Comparison of ENCODE assay signal across 30 mouse cellular contexts in genomic region chr7:30747525-30748204, GRCm38 (mm10). TPM values are rescaled to one million over a fixed set of nuclear protein-coding genes. Genes with fewer than 3 reads are reported as not detected.
DNase-seq lines count a peak whose midpoint lies in the region; ATAC-seq and TF ChIP-seq lines count a peak whose summit lies in the region.
"Had no signal": no experiment of that assay in that cellular context is flagged by ENCODE, and none has a peak within 500 bp of the region (broad histone marks: within the 10 kb centered on the region; RNA-seq: fewer than 3 reads in every experiment).

No protein-coding gene starts in this region.

- H3K4me3 ChIP-seq in kidney, postnatal 0 days (replicated peaks; ENCODE audit: low read depth, low read length): no peak overlapping the region
- no peak overlapping the region for H3K4me3 ChIP-seq in kidney, embryonic 14.5 days (ENCODE audit: low read length)
- H3K4me3 ChIP-seq in midbrain, postnatal 0 days (ENCODE audit: low read depth, low read length): no peak overlapping the region
- H3K4me3 ChIP-seq in midbrain, embryonic 15.5 days: no peak overlapping the region
- H3K4me3 ChIP-seq in stomach, postnatal 0 days (ENCODE audit: low read depth, low read length): no peak overlapping the region
- H3K4me3 ChIP-seq: embryonic facial prominence, embryonic 12.5 days; erythroblast, embryonic 14.5 days; forebrain, embryonic 13.5 days; heart, embryonic 12.5 days; hindbrain, embryonic 15.5 days; limb, embryonic 10.5 days; liver, embryonic 12.5 days had no signal

- 80% methylated on average over 7 of the region's 7 CpGs for WGBS in kidney, postnatal 0 days
- 77% methylated on average over 7 of the region's 7 CpGs for WGBS in kidney, embryonic 14.5 days
- WGBS in midbrain, postnatal 0 days: 93% methylated on average over 7 of the region's 7 CpGs
- 89% methylated on average over 7 of the region's 7 CpGs for WGBS in midbrain, embryonic 15.5 days
- 70% methylated on average over 7 of the region's 7 CpGs for WGBS in stomach, postnatal 0 days

- no peak for TF ChIP-seq EP300 in stomach, postnatal 0 days (optimal IDR thresholded peaks at IDR 0.05)

- ATAC-seq in kidney, postnatal 0 days (replicated peaks; ENCODE audit: low FRiP score, low read depth): no peak
- ATAC-seq in kidney, embryonic 14.5 days (ENCODE audit: low FRiP score, low TSS enrichment): no peak
- no peak for ATAC-seq in midbrain, postnatal 0 days (ENCODE audit: low FRiP score)
- ATAC-seq in midbrain, embryonic 15.5 days (replicated peaks): no peak
- no peak for ATAC-seq in stomach, postnatal 0 days (ENCODE audit: low FRiP score, low TSS enrichment)
- ATAC-seq: forebrain, embryonic 13.5 days; liver, embryonic 12.5 days; midbrain, embryonic 16.5 days had no signal

- no peak overlapping the region for H3K9ac ChIP-seq in kidney, postnatal 0 days (ENCODE audit: low read depth, low read length)
- H3K9ac ChIP-seq in kidney, embryonic 14.5 days (ENCODE audit: low read depth, low read length): no peak overlapping the region
- H3K9ac ChIP-seq in midbrain, postnatal 0 days (replicated peaks; ENCODE audit: low read length, poor library complexity, severe bottlenecking): no peak overlapping the region
- H3K9ac ChIP-seq in midbrain, embryonic 15.5 days: no peak overlapping the region
- H3K9ac ChIP-seq in stomach, postnatal 0 days (ENCODE audit: low read length): no peak overlapping the region
- H3K9ac ChIP-seq: embryonic facial prominence, embryonic 12.5 days; forebrain, embryonic 13.5 days; heart, embryonic 12.5 days; hindbrain, embryonic 15.5 days; liver, embryonic 12.5 days had no signal

- H3K27me3 ChIP-seq in kidney, postnatal 0 days (ENCODE audit: insufficient read depth, low read length): no peaks in the 10 kb centered on the region
- no peaks in the 10 kb centered on the region for H3K27me3 ChIP-seq in kidney, embryonic 14.5 days (ENCODE audit: control insufficient read depth, insufficient read depth, low read length)
- H3K27me3 ChIP-seq in midbrain, postnatal 0 days (ENCODE audit: insufficient read depth, low read length): no peaks in the 10 kb centered on the region
- H3K27me3 ChIP-seq in midbrain, embryonic 15.5 days (replicated peaks): no peaks in the 10 kb centered on the region
- H3K27me3 ChIP-seq in stomach, postnatal 0 days (ENCODE audit: control insufficient read depth, insufficient read depth, low read length): no peaks in the 10 kb centered on the region
- H3K27me3 ChIP-seq: embryonic facial prominence, embryonic 12.5 days; forebrain, embryonic 13.5 days; heart, embryonic 12.5 days; hindbrain, embryonic 15.5 days; liver, embryonic 12.5 days had no signal

- no peaks in the 10 kb centered on the region for H3K9me3 ChIP-seq in kidney, postnatal 0 days (replicated peaks; ENCODE audit: low read length)
- H3K9me3 ChIP-seq in kidney, embryonic 14.5 days (ENCODE audit: control insufficient read depth, low read length): no peaks in the 10 kb centered on the region
- H3K9me3 ChIP-seq in midbrain, postnatal 0 days (ENCODE audit: low read length): no peaks in the 10 kb centered on the region
- no peaks in the 10 kb centered on the region for H3K9me3 ChIP-seq in midbrain, embryonic 15.5 days
- H3K9me3 ChIP-seq in stomach, postnatal 0 days (ENCODE audit: control insufficient read depth, low read length): no peaks in the 10 kb centered on the region
- H3K9me3 ChIP-seq: embryonic facial prominence, embryonic 12.5 days; forebrain, embryonic 13.5 days; G1E; heart, embryonic 12.5 days; hindbrain, embryonic 15.5 days; limb, embryonic 10.5 days; liver, embryonic 12.5 days had no signal

- H3K27ac ChIP-seq in kidney, postnatal 0 days: no peak overlapping the region
- no peak overlapping the region for H3K27ac ChIP-seq in kidney, embryonic 14.5 days (ENCODE audit: low read depth, low read length)
- no peak overlapping the region for H3K27ac ChIP-seq in midbrain, postnatal 0 days (ENCODE audit: low read depth, low read length)
- no peak overlapping the region for H3K27ac ChIP-seq in midbrain, embryonic 15.5 days
- H3K27ac ChIP-seq in stomach, postnatal 0 days (replicated peaks): 0 out of 2 replicates have a peak overlapping the region, but pooled peaks have one; percentile 14
- H3K27ac ChIP-seq: embryonic facial prominence, embryonic 12.5 days; forebrain, embryonic 13.5 days; hindbrain, embryonic 15.5 days; limb, embryonic 10.5 days; liver, embryonic 12.5 days had no signal

- H3K4me1 ChIP-seq in kidney, postnatal 0 days (replicated peaks; ENCODE audit: insufficient read depth, low read length): 0 out of 2 replicates have a peak, but pooled peaks cover 4% of the 10 kb centered on the region
- H3K4me1 ChIP-seq in kidney, embryonic 14.5 days (ENCODE audit: control insufficient read depth, insufficient read depth, low read length): peaks cover 5% of the 10 kb centered on the region; the same call in 1 of the 2 replicates
- no peaks in the 10 kb centered on the region for H3K4me1 ChIP-seq in midbrain, postnatal 0 days (ENCODE audit: insufficient read depth, low read length)
- H3K4me1 ChIP-seq in midbrain, embryonic 15.5 days: no peaks in the 10 kb centered on the region
- H3K4me1 ChIP-seq in stomach, postnatal 0 days (replicated peaks; ENCODE audit: control insufficient read depth, insufficient read depth): 0 out of 2 replicates have a peak, but pooled peaks cover 2% of the 10 kb centered on the region
- H3K4me1 ChIP-seq: embryonic facial prominence, embryonic 12.5 days; hindbrain, embryonic 15.5 days had no signal

- 0 out of 2 replicates have a peak, but pooled peaks have one; percentile 18 for TF ChIP-seq CTCF in kidney, postnatal 0 days (IDR thresholded peaks at IDR 0.05; ENCODE audit: low read depth)
- peak; percentile 27; the same call in 1 of the 2 replicates for TF ChIP-seq CTCF in midbrain, postnatal 0 days (IDR thresholded peaks at IDR 0.05)
- peak; percentile 35 for TF ChIP-seq CTCF in stomach, postnatal 0 days (IDR thresholded peaks at IDR 0.05; ENCODE audit: low read depth)

- H3K36me3 ChIP-seq in kidney, postnatal 0 days (ENCODE audit: insufficient read depth, low read length): no peaks in the 10 kb centered on the region
- H3K36me3 ChIP-seq in kidney, embryonic 14.5 days (ENCODE audit: control insufficient read depth, insufficient read depth, low read length): no peaks in the 10 kb centered on the region
- no peaks in the 10 kb centered on the region; the same call in 1 of the 2 replicates for H3K36me3 ChIP-seq in midbrain, postnatal 0 days (ENCODE audit: insufficient read depth, low read length)
- no peaks in the 10 kb centered on the region for H3K36me3 ChIP-seq in midbrain, embryonic 15.5 days (replicated peaks)
- no peaks in the 10 kb centered on the region for H3K36me3 ChIP-seq in stomach, postnatal 0 days (ENCODE audit: control insufficient read depth, insufficient read depth, low read length)
- H3K36me3 ChIP-seq: embryonic facial prominence, embryonic 12.5 days; heart, embryonic 12.5 days; hindbrain, embryonic 15.5 days; liver, embryonic 12.5 days had no signal

- no peak for DNase-seq in kidney, postnatal 0 days (ENCODE audit: low spot score)
- DNase-seq in midbrain, postnatal 0 days (ENCODE audit: low spot score): no peak
- peak; percentile 14 for DNase-seq in NIH3T3 (ENCODE audit: low read depth)
- DNase-seq in stomach, postnatal 0 days (ENCODE audit: low spot score): peak; percentile 36
- no peak for DNase-seq in embryo, embryonic 10 days (ENCODE audit: low spot score)
- DNase-seq: adrenal gland, adult 8-10 months; cerebellum, adult 9-11 months; heart, postnatal 36 days; kidney, adult 18-20 months; kidney, postnatal 25 days; retina, postnatal 1 day; thymus, postnatal 14 days had no signal

- H3K4me2 ChIP-seq in kidney, postnatal 0 days (ENCODE audit: low read length): no peak overlapping the region
- H3K4me2 ChIP-seq in kidney, embryonic 14.5 days (replicated peaks; ENCODE audit: low read depth, low read length): no peak overlapping the region
- no peak overlapping the region for H3K4me2 ChIP-seq in midbrain, postnatal 0 days (ENCODE audit: low read depth, low read length, poor library complexity, severe bottlenecking)
- H3K4me2 ChIP-seq in midbrain, embryonic 15.5 days: no peak overlapping the region
- no peak overlapping the region for H3K4me2 ChIP-seq in stomach, postnatal 0 days (replicated peaks; ENCODE audit: low read depth)
- H3K4me2 ChIP-seq: embryonic facial prominence, embryonic 12.5 days; forebrain, embryonic 13.5 days; heart, embryonic 12.5 days; hindbrain, embryonic 15.5 days; liver, embryonic 12.5 days had no signal

RNA-seq across cellular contexts. Expression of gene Sbsn, which starts 3.6 kb away (rescaled TPM):
- 2.4 and 2.5 TPM in 2 replicates for polyA plus RNA-seq in kidney, postnatal 0 days (2015; fragmentation: Nextera tagmentation; extraction: Ambion mirVana)
- 1.1 and 1.6 TPM in 2 replicates for polyA plus RNA-seq in kidney, embryonic 14.5 days (2014; fragmentation: Nextera tagmentation; extraction: Ambion mirVana)
- total RNA-seq in midbrain, postnatal 0 days (2014; rRNA removed): 2.4 and 4.0 TPM in 2 replicates
- polyA plus RNA-seq in midbrain, postnatal 0 days (2015; fragmentation: Nextera tagmentation; extraction: Ambion mirVana): 1.8 and 4.1 TPM in 2 replicates
- 2.4 and 3.0 TPM in 2 replicates for polyA plus RNA-seq in midbrain, embryonic 15.5 days (2015; fragmentation: Nextera tagmentation; extraction: Ambion mirVana)
- 438 and 453 TPM in 2 replicates for polyA plus RNA-seq in stomach, postnatal 0 days (2015; fragmentation: Nextera tagmentation; extraction: Ambion mirVana)

RNA-seq across cellular contexts. Expression of gene Gapdhs, which starts 4.2 kb away (rescaled TPM):
- 0.15 and 0.32 TPM in 2 replicates for polyA plus RNA-seq in kidney, postnatal 0 days (2015; fragmentation: Nextera tagmentation; extraction: Ambion mirVana)
- polyA plus RNA-seq in kidney, embryonic 14.5 days (2014; fragmentation: Nextera tagmentation; extraction: Ambion mirVana): 0.61 and 1.6 TPM in 2 replicates
- total RNA-seq in midbrain, postnatal 0 days (2014; rRNA removed): not detected in 2 replicates
- polyA plus RNA-seq in midbrain, postnatal 0 days (2015; fragmentation: Nextera tagmentation; extraction: Ambion mirVana): 0.79 and 0.80 TPM in 2 replicates
- 0.72 and 1.6 TPM in 2 replicates for polyA plus RNA-seq in midbrain, embryonic 15.5 days (2015; fragmentation: Nextera tagmentation; extraction: Ambion mirVana)
- polyA plus RNA-seq in stomach, postnatal 0 days (2015; fragmentation: Nextera tagmentation; extraction: Ambion mirVana): 0.27 and 0.30 TPM in 2 replicates
- total RNA-seq: adrenal gland, adult 8-10 months; G1E; gastrocnemius, adult 8-10 months; granulocyte monocyte progenitor cell, adult 5-6 weeks; heart, postnatal 36 days; layer of hippocampus, postnatal 10 days; left cerebral cortex, adult 8-10 months; megakaryocyte, adult 5-6 weeks had no signal
- polyA plus RNA-seq: cortical plate, adult 2 months; erythroblast, embryonic 14.5 days; frontal cortex, adult 2 months; G1E; heart, embryonic 12.5 days; limb, embryonic 10.5 days; liver, embryonic 12.5 days had no signal

RNA-seq across cellular contexts. Expression of gene Dmkn, which starts 15.9 kb away (rescaled TPM):
- polyA plus RNA-seq in kidney, postnatal 0 days (2015; fragmentation: Nextera tagmentation; extraction: Ambion mirVana): 1.7 and 2.7 TPM in 2 replicates
- polyA plus RNA-seq in kidney, embryonic 14.5 days (2014; fragmentation: Nextera tagmentation; extraction: Ambion mirVana): 0.74 and 0.95 TPM in 2 replicates
- total RNA-seq in midbrain, postnatal 0 days (2014; rRNA removed): 0.71 and 7.9 TPM in 2 replicates
- polyA plus RNA-seq in midbrain, postnatal 0 days (2015; fragmentation: Nextera tagmentation; extraction: Ambion mirVana): 4.5 and 4.9 TPM in 2 replicates
- 1.2 and 3.4 TPM in 2 replicates for polyA plus RNA-seq in midbrain, embryonic 15.5 days (2015; fragmentation: Nextera tagmentation; extraction: Ambion mirVana)
- polyA plus RNA-seq in stomach, postnatal 0 days (2015; fragmentation: Nextera tagmentation; extraction: Ambion mirVana): 1,959 and 2,038 TPM in 2 replicates
- polyA plus RNA-seq: embryonic facial prominence, embryonic 12.5 days; erythroblast, embryonic 14.5 days; forebrain, embryonic 13.5 days; G1E; limb, embryonic 10.5 days; liver, embryonic 12.5 days had no signal

RNA-seq across cellular contexts. Expression of gene Tmem147, which starts 18.3 kb away (rescaled TPM):
- 320 and 325 TPM in 2 replicates for polyA plus RNA-seq in kidney, postnatal 0 days (2015; fragmentation: Nextera tagmentation; extraction: Ambion mirVana)
- polyA plus RNA-seq in kidney, embryonic 14.5 days (2014; fragmentation: Nextera tagmentation; extraction: Ambion mirVana): 202 and 206 TPM in 2 replicates
- total RNA-seq in midbrain, postnatal 0 days (2014; rRNA removed): 166 and 167 TPM in 2 replicates
- polyA plus RNA-seq in midbrain, postnatal 0 days (2015; fragmentation: Nextera tagmentation; extraction: Ambion mirVana): 290 and 318 TPM in 2 replicates
- 242 and 252 TPM in 2 replicates for polyA plus RNA-seq in midbrain, embryonic 15.5 days (2015; fragmentation: Nextera tagmentation; extraction: Ambion mirVana)
- 210 and 221 TPM in 2 replicates for polyA plus RNA-seq in stomach, postnatal 0 days (2015; fragmentation: Nextera tagmentation; extraction: Ambion mirVana)

RNA-seq across cellular contexts. Expression of gene Atp4a, which starts 35.7 kb away (rescaled TPM):
- 4.6 and 5.0 TPM in 2 replicates for polyA plus RNA-seq in kidney, postnatal 0 days (2015; fragmentation: Nextera tagmentation; extraction: Ambion mirVana)
- 1.2 and 1.3 TPM in 2 replicates for polyA plus RNA-seq in kidney, embryonic 14.5 days (2014; fragmentation: Nextera tagmentation; extraction: Ambion mirVana)
- 0.82 and 2.3 TPM in 2 replicates for total RNA-seq in midbrain, postnatal 0 days (2014; rRNA removed)
- 2.7 and 2.8 TPM in 2 replicates for polyA plus RNA-seq in midbrain, postnatal 0 days (2015; fragmentation: Nextera tagmentation; extraction: Ambion mirVana)
- 1.7 and 1.8 TPM in 2 replicates for polyA plus RNA-seq in midbrain, embryonic 15.5 days (2015; fragmentation: Nextera tagmentation; extraction: Ambion mirVana)
- 601 and 695 TPM in 2 replicates for polyA plus RNA-seq in stomach, postnatal 0 days (2015; fragmentation: Nextera tagmentation; extraction: Ambion mirVana)
- polyA plus RNA-seq: erythroblast, embryonic 14.5 days; G1E had no signal

Comparison
In these comparisons a context has a peak if more than half of its experiments do, and no peak if none do; other contexts are left out.
1. DNase-seq: peak in NIH3T3 (single experiment) and stomach, postnatal 0 days (single experiment); none in kidney, postnatal 0 days (single experiment), midbrain, postnatal 0 days (single experiment) and embryo, embryonic 10 days (single experiment).
2. RNA of gene Sbsn, which starts 3.6 kb away (polyA plus RNA-seq): 438 to 453 TPM in stomach, postnatal 0 days; 1.8 to 4.1 TPM in midbrain, postnatal 0 days, 2.4 to 3.0 TPM in midbrain, embryonic 15.5 days, 2.4 to 2.5 TPM in kidney, postnatal 0 days and 1.1 to 1.6 TPM in kidney, embryonic 14.5 days; every median in the first group is over 10 times any median in the second.
3. RNA of gene Dmkn, which starts 15.9 kb away (polyA plus RNA-seq): 1,959 to 2,038 TPM in stomach, postnatal 0 days; 4.5 to 4.9 TPM in midbrain, postnatal 0 days, 1.2 to 3.4 TPM in midbrain, embryonic 15.5 days, 1.7 to 2.7 TPM in kidney, postnatal 0 days and 0.74 to 0.95 TPM in kidney, embryonic 14.5 days; every median in the first group is over 100 times any median in the second.
4. Peak in every context shown above with its lines, with median percentiles within 50 percentile points of each other: CTCF ChIP-seq.